Mouse (Mus musculus) brown adipose tissue, adult 24 weeks (tissue): ENCODE measurements around the gene Esrrg. TPM values are rescaled to one million over a fixed set of nuclear protein-coding genes. Genes with fewer than 3 reads are reported as not detected.

Experiments
- H3K27ac ChIP-seq: fragments of 200-500 bp; replicated peaks from 2 replicates; pipeline ENCODE4 v1.5.1; 2012; ENCODE audit warnings: low read depth, mild to moderate bottlenecking, low read length
- H3K4me1 ChIP-seq: fragments of 200-500 bp; 2 replicates; pipeline ENCODE4 v1.6.1; 2012; ENCODE audit warnings: low read length, mixed read lengths; ENCODE audit not compliant: control insufficient read depth, insufficient read depth, insufficient read length
- H3K4me3 ChIP-seq: fragments of 200-500 bp; 2 replicates; pipeline ENCODE4 v1.5.1; 2012; ENCODE audit warnings: low read depth, mild to moderate bottlenecking, low read length, moderate library complexity; ENCODE audit not compliant: insufficient read depth
- polyA plus RNA-seq: library from polyadenylated mRNA; stranded (reverse); fragments of >200 nt; gene quantifications from 2 replicates; pipeline ENCODE4 v1.2.4, GENCODE M21; 2012; ENCODE audit not compliant: missing spikeins, insufficient read depth, insufficient read length

Gene Esrrg
- polyA plus RNA-seq, 1 experiment: 12.5 TPM

- Histone ChIP-seq H3K4me3 (no peak overlapping the region), H3K4me1 (no peaks in the 10 kb centered on the region), H3K27ac (no peak overlapping the region)
Measured at GRCm38 (mm10) chr1:188260259-188261107, 651.9 kb downstream of the Esrrg start.

- Histone ChIP-seq H3K27ac (no peak within 1 kb of the TSS), H3K4me1 (no peaks in the 10 kb centered on the region), H3K4me3 (no peak within 1 kb of the TSS)
Measured at GRCm38 (mm10) chr1:188261903-188262682, 653.5 kb downstream of the Esrrg start, which contains the start of gene Ush2a. TSS of gene Ush2a (plus strand) at chr1:188262023.
